Mouse (Mus musculus) activated CD4-positive, CD25-positive, alpha-beta regulatory T cell, adult 4 months (primary cell): ENCODE results near the gene Crct1. TPM values are rescaled to one million over a fixed set of nuclear protein-coding genes. Genes with fewer than 3 reads are reported as not detected.

Experiments used
- ATAC-seq: one replicate; pipeline ENCODE4 v1.8.0; 2017
- polyA plus RNA-seq, 2 experiments: library from polyadenylated mRNA; unstranded; fragments of 100-300 nt; shearing (Covaris generic); gene quantifications; one replicate each; pipeline ENCODE4 v1.2.1; 2017

The Crct1 gene
- polyA plus RNA-seq = not detected

GRCm38 (mm10) chr3:93015460-93016104 is at the start of gene Crct1:
Gene Crct1 (minus strand): TSS chr3:93015687.
- ATAC-seq = no peak

GRCm38 (mm10) chr3:93052826-93053474 is 37.5 kb upstream of the Crct1 start:
- ATAC-seq = no peak

- ATAC-seq = no peak
These were observed 34.7 kb upstream of the Crct1 start for GRCm38 (mm10) chr3:93050182-93050581.

- no peak for ATAC-seq
These were observed 16.0 kb upstream of the Crct1 start for GRCm38 (mm10) chr3:93031450-93031849.

GRCm38 (mm10) chr3:93025486-93025885 is 10.0 kb upstream of the Crct1 start:
- no peak for ATAC-seq

- no peak for ATAC-seq
These were observed 8.1 kb upstream of the Crct1 start for GRCm38 (mm10) chr3:93023411-93024184.

GRCm38 (mm10) chr3:93021171-93021570 is 5.7 kb upstream of the Crct1 start:
- no peak for ATAC-seq

GRCm38 (mm10) chr3:93018960-93019359 is 3.5 kb upstream of the Crct1 start, which contains the start of gene Lce1m:
Gene Lce1m (minus strand): TSS chr3:93019060.
- ATAC-seq = no peak

- no peak for ATAC-seq
These were observed 616 bp downstream of the Crct1 start for GRCm38 (mm10) chr3:93014871-93015270.

GRCm38 (mm10) chr3:93014378-93014801 is 1.1 kb downstream of the Crct1 start:
- no peak for ATAC-seq

- no peak for ATAC-seq
These were observed 12.6 kb downstream of the Crct1 start for GRCm38 (mm10) chr3:93002843-93003242.

- no peak for ATAC-seq
These were observed 14.9 kb downstream of the Crct1 start for GRCm38 (mm10) chr3:93000621-93001020.

GRCm38 (mm10) chr3:92998691-92999090 is 16.8 kb downstream of the Crct1 start:
- ATAC-seq = no peak

- ATAC-seq = no peak
These were observed 23.6 kb downstream of the Crct1 start, which contains the start of gene Lce3f for GRCm38 (mm10) chr3:92991926-92992325. Gene Lce3f (plus strand): TSS chr3:92992226.

GRCm38 (mm10) chr3:92978484-92978883 is 37.0 kb downstream of the Crct1 start:
- ATAC-seq = no peak

GRCm38 (mm10) chr3:92966761-92967160 is 48.7 kb downstream of the Crct1 start, which contains the start of gene Lce3e:
Gene Lce3e (plus strand): TSS chr3:92967061.
- no peak for ATAC-seq

Other genes with a start within 250 kb of the Crct1 start
- gene Lce1i, start 236.8 kb downstream of the Crct1 start, polyA plus RNA-seq = not detected
- not detected for gene Lce1j, start 225.2 kb downstream of the Crct1 start, polyA plus RNA-seq
- not detected for gene Lce1k, start 207.8 kb downstream of the Crct1 start, polyA plus RNA-seq
- not detected for gene Kprp, start 188.4 kb downstream of the Crct1 start, polyA plus RNA-seq
- not detected for gene Lce1l, start 164.4 kb downstream of the Crct1 start, polyA plus RNA-seq
- not detected for gene 2310050C09Rik, start 145.5 kb downstream of the Crct1 start, polyA plus RNA-seq
- not detected for gene Lce3a, start 89.5 kb downstream of the Crct1 start, polyA plus RNA-seq
- gene Lce3b, start 82.7 kb downstream of the Crct1 start, polyA plus RNA-seq = not detected
- not detected for gene Lce3c, start 71.2 kb downstream of the Crct1 start, polyA plus RNA-seq
- gene Lce3d, start 58.3 kb downstream of the Crct1 start, polyA plus RNA-seq = not detected
- gene Lce3e, start 48.6 kb downstream of the Crct1 start, polyA plus RNA-seq = not detected
- not detected for gene Lce3f, start 23.5 kb downstream of the Crct1 start, polyA plus RNA-seq
- gene Lce1m, start 3.4 kb upstream of the Crct1 start, polyA plus RNA-seq = not detected
- gene Gm4858, start 53.1 kb upstream of the Crct1 start, polyA plus RNA-seq = not detected
- not detected for gene Crnn, start 129.1 kb upstream of the Crct1 start, polyA plus RNA-seq
- not detected for gene Flg2, start 181.6 kb upstream of the Crct1 start, polyA plus RNA-seq